Mouse (Mus musculus) adrenal gland, adult 8-10 months (tissue): Measurements from ENCODE around the gene Idh3a. TPM values are rescaled to one million over a fixed set of nuclear protein-coding genes. Genes with fewer than 3 reads are reported as not detected.

Source experiments
- DNase-seq: peaks from one replicate; pipeline ENCODE4 v3.0.0; 2022
- total RNA-seq, 4 experiments: library from RNA; stranded (reverse); gene quantifications; 2 replicates each; pipeline ENCODE4 v1.2.4; 2022

The Idh3a gene
- total RNA-seq, 4 experiments from 2014 or later: 109 to 216 (median 186) TPM

DNA sequence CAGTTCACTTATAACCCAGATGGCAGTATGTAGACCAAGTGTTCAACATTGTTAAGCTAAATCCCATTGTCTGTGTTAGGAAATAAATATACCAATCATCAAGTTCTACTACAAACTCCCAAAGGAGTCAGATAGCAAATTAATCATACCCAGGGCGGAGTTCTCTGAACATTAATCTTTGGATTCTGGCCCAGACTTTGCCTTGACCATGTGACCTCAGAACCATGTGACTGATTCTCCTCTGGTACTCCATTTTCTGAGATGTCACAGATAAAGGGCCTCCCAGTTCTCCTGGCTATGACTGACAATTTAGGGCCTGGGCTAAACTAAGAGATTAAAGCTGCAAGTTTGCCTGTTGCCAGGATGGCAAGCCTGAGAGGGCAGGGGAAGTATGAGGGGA lies 63.2 kb downstream of the Idh3a start:
- DNase-seq: peak; percentile 65

DNA sequence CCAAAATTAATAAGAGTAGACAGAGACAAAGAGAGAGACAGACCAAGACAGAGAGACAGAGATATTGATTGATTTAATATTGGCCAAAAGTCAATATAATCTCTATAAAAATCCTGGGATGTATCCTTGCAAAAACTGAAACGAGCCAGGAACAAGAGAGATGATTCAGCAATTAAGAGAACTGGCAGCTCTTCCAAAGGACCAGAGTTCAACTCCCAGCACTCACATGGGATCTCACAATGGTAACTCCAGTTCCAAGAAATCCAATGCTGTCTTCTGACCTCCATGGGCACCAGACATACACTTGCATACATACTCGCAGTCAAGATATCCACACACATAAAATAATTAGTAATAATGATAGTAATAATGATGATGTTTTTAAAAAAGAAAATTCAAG lies 66.6 kb downstream of the Idh3a start:
- no peak for DNase-seq

Other genes with a start within 250 kb of the Idh3a start
- 10 to 100 TPM; 16.2 to 39.4 (median 24.3) TPM for gene Dmxl2, start 84.7 kb upstream of the Idh3a start, total RNA-seq
- gene Sh2d7, start 47.4 kb upstream of the Idh3a start, total RNA-seq: not detected
- gene Cib2, start 26.1 kb upstream of the Idh3a start, total RNA-seq: 10 to 100 TPM; 26.1 to 39.4 (median 33.3) TPM
- gene Acsbg1, start 75.5 kb downstream of the Idh3a start, total RNA-seq: 100 to 1,000 TPM; 259 to 564 (median 438) TPM
- 10 to 100 TPM; 25.6 to 30.9 (median 28.1) TPM for gene Dnaja4, start 112.5 kb downstream of the Idh3a start, total RNA-seq
- gene Wdr61, start 148.2 kb downstream of the Idh3a start, total RNA-seq: 10 to 100 TPM; 65.7 to 74.8 (median 70.1) TPM
- gene Crabp1, start 178.4 kb downstream of the Idh3a start, total RNA-seq: 10 to 100 TPM; 11.0 to 25.5 (median 15.2) TPM